Mouse (Mus musculus) heart, postnatal 0 days (tissue): ENCODE measurements at regions not wholly inside any gene's neighbourhood (a gene's known extent, or its start where the extent isn't known, plus 50 kb on each side); places are given as distances from the start of the nearest gene placed in this dataset.

Source experiments
- ATAC-seq: fragments of 200-750 bp; cut with Nextera tagmentation; 2 replicates; pipeline ENCODE4 v1.8.0; 2017; ENCODE audit warnings: low read depth, moderate number of reproducible peaks, moderate library complexity; ENCODE audit not compliant: insufficient read depth
- DNase-seq: peaks from one replicate; pipeline ENCODE4 v3.0.0-alpha.2; 2016; ENCODE audit warnings: low spot score
- H3K27ac ChIP-seq: fragments of 300-500 bp; sonication (generic); 2 replicates; pipeline ENCODE4 v1.5.1; 2014; ENCODE audit warnings: low read depth, mild to moderate bottlenecking
- H3K27me3 ChIP-seq: fragments of 300-500 bp; sonication (generic); 2 replicates; pipeline ENCODE4 v1.6.1; 2014; ENCODE audit warnings: low read length, mixed read lengths; ENCODE audit not compliant: control insufficient read depth, insufficient read depth
- H3K36me3 ChIP-seq: fragments of 300-500 bp; sonication (generic); replicated peaks from 2 replicates; pipeline ENCODE4 v1.6.1; 2014; ENCODE audit warnings: low read length, mixed read lengths; ENCODE audit not compliant: control insufficient read depth, insufficient read depth
- H3K4me1 ChIP-seq: fragments of 300-500 bp; sonication (generic); 2 replicates; pipeline ENCODE4 v1.6.1; 2014; ENCODE audit warnings: antibody characterized with exemption; ENCODE audit not compliant: control insufficient read depth, insufficient read depth
- H3K4me2 ChIP-seq: fragments of 300-500 bp; sonication (generic); 2 replicates; pipeline ENCODE4 v1.6.1; 2014; ENCODE audit warnings: low read depth, mild to moderate bottlenecking, low read length, moderate library complexity
- H3K4me3 ChIP-seq: fragments of 300-500 bp; sonication (generic); 2 replicates; pipeline ENCODE4 v1.5.1; 2014; ENCODE audit warnings: low read depth, low read length
- H3K9ac ChIP-seq: fragments of 300-500 bp; sonication (generic); replicated peaks from 2 replicates; pipeline ENCODE4 v1.6.1; 2014; ENCODE audit warnings: low read depth, low read length, mixed read lengths
- H3K9me3 ChIP-seq: fragments of 300-500 bp; sonication (generic); replicated peaks from 2 replicates; pipeline ENCODE4 v1.6.1; 2016; ENCODE audit warnings: low read length; ENCODE audit not compliant: control insufficient read depth
- CTCF ChIP-seq: IDR thresholded peaks from 2 replicates; pipeline ENCODE4 v1.5.1; 2016; ENCODE audit warnings: antibody characterized with exemption, control low read depth, low read depth
- EP300 ChIP-seq: IDR thresholded peaks from 2 replicates; pipeline ENCODE4 v1.6.1; 2016; ENCODE audit warnings: antibody characterized with exemption, low read depth
- WGBS: fragments of 180-500 bp; shearing (Covaris S2); extraction: QIAGEN DNeasy Blood & Tissue Kit; methylation state at CpG from one replicate; pipeline ENCODE4 v1.1.7; 2014; 5-methylcytosine and 5-hydroxymethylcytosine counted together

DNA sequence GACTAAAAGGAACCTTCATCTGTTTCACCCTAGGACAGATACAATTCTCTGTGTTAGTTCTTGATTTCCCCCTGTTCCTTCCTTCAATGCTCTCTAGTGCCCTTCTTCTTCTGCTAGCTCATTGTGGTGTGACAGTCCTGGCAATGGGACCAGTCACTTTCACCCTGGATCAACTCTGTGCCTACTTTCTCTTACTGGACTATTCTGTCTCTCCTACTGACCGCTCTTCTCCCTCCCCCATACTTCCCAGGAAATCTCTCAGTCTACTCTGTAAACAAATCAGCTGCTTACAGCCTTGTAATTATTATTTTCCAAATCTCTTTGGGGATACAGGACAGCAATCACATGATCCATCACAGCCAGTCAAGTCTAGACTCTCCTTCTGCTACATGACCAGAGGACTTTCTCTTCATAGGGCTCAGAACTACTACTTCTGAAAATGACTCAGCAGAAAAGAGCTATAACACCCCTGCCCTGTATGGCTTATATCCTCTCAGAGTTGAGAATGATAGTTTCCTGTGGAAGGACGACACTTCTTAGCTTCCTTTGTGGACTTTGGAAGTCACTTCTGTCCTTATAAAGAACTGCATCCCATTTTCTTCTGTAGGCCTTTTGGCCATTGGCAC is 86.8 kb upstream of the Adgra3 start:
- ATAC-seq (no peak), DNase-seq (no peak)
- Histone ChIP-seq H3K36me3 (no peaks in the 10 kb centered on the region), H3K4me2 (no peak overlapping the region), H3K4me3 (no peak overlapping the region), H3K9ac (no peak overlapping the region), H3K27ac (no peak overlapping the region), H3K27me3 (no peaks in the 10 kb centered on the region), H3K9me3 (no peaks in the 10 kb centered on the region), H3K4me1 (no peaks in the 10 kb centered on the region; the same call in 1 of the 2 replicates)
- 83% methylated on average over 2 of the region's 2 CpGs for WGBS
- no peak for TF ChIP-seq EP300
- TF ChIP-seq CTCF = no peak

DNA sequence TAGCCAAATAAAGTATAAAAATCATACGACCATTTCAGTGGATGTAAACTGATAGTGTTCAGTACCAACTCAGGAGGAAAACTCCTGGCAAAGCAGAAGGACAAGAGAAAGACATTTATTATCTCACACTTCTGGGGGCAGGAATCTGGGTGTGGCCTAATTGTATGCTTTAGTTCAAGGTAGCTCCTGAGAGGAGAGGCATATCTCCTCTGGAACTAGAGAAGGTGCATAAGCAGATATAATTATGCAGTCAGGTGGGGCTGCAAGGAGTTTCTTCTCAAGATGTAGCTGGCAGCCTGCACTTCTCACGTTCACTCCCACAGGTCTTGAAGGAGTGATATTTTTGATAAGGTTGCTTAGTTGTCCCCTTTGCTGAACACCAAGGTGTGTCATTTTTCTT is 71.4 kb upstream of the Adgra3 start:
- no peaks in the 10 kb centered on the region for H3K27me3 ChIP-seq
- 47% methylated on average over 2 of the region's 2 CpGs for WGBS
- H3K4me1 ChIP-seq = no peaks in the 10 kb centered on the region
- H3K4me2 ChIP-seq = no peak overlapping the region
- TF ChIP-seq EP300 (no peak), CTCF (no peak)
- H3K36me3 ChIP-seq = no peaks in the 10 kb centered on the region
- H3K4me3 ChIP-seq = no peak overlapping the region
- no peak for DNase-seq
- no peak overlapping the region for H3K9ac ChIP-seq
- H3K27ac ChIP-seq = no peak overlapping the region
- ATAC-seq = no peak
- H3K9me3 ChIP-seq = no peaks in the 10 kb centered on the region

DNA sequence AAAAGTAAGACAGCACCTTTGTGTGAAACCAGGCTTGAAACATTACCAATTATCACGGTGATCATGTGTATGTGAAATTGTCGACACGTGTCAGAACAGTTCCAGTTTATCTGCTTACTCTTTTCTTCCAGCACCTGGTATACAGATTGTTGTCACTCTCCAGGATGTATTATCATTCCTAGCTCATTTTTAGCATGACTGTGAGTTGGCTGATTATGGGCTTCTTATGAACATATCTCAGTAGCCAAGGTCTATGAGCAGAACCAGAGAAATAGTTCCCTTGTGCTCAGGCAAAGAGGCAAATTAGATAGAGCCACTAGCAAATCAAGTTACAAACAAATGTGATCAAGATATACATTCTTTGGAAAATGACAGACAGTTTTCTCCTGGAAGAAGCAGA is 70.2 kb upstream of the Adgra3 start:
- TF ChIP-seq CTCF (no peak), EP300 (no peak)
- no peaks in the 10 kb centered on the region for H3K36me3 ChIP-seq
- no peaks in the 10 kb centered on the region for H3K9me3 ChIP-seq
- H3K27me3 ChIP-seq = no peaks in the 10 kb centered on the region
- H3K9ac ChIP-seq = no peak overlapping the region
- no peak for DNase-seq
- no peak for ATAC-seq
- H3K4me1 ChIP-seq = no peaks in the 10 kb centered on the region
- WGBS = 72% methylated on average over 3 of the region's 3 CpGs
- no peak overlapping the region for H3K27ac ChIP-seq
- no peak overlapping the region for H3K4me3 ChIP-seq
- no peak overlapping the region for H3K4me2 ChIP-seq

DNA sequence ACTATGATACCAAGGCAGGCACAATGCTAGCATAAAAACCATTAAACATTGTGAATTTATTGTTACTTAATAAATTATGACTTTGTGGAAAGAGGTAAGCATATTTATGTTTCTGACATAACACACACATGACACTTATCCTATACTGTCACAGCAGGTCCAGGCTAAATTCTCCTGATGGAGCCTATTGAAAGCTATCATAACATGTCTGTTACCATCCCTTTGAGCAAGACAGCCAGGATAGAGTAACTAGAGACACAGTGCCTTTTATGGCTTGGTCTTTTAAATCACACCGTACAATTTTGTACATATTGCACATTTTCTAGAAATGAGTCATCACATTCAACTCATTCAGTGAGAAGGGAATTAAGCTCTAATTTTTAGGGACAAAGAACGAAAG is 67.8 kb upstream of the Adgra3 start:
- no peak for DNase-seq
- no peaks in the 10 kb centered on the region for H3K9me3 ChIP-seq
- 67% methylated on average over 2 of the region's 2 CpGs for WGBS
- no peaks in the 10 kb centered on the region for H3K4me1 ChIP-seq
- H3K4me2 ChIP-seq = no peak overlapping the region
- H3K27ac ChIP-seq = no peak overlapping the region
- H3K4me3 ChIP-seq = no peak overlapping the region
- no peak overlapping the region for H3K9ac ChIP-seq
- ATAC-seq = no peak
- H3K36me3 ChIP-seq = no peaks in the 10 kb centered on the region
- H3K27me3 ChIP-seq = no peaks in the 10 kb centered on the region
- TF ChIP-seq CTCF (no peak), EP300 (no peak)

DNA sequence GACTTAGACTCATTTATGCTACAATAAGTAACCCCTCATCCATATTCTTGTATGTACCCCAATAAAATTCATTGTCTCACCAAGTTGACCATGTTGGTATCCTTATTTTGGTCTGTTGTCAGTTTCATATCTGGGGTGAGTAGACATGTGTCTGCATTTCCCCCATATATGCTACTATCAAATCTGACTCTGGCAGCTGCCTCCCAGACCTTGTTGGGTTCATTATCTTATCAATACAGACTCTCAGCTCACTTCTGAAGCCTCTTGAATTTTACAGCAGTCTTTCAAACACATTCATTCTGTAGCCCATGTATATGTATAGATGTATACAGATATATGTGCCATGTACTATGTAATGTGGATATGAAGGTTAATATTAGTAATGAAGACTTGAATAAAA is 67.4 kb upstream of the Adgra3 start:
- Histone ChIP-seq H3K36me3 (no peaks in the 10 kb centered on the region), H3K27me3 (no peaks in the 10 kb centered on the region), H3K9ac (no peak overlapping the region), H3K27ac (no peak overlapping the region), H3K4me2 (no peak overlapping the region), H3K4me1 (no peaks in the 10 kb centered on the region), H3K9me3 (no peaks in the 10 kb centered on the region), H3K4me3 (no peak overlapping the region)
- TF ChIP-seq EP300 (no peak), CTCF (no peak)
- DNase-seq (no peak), ATAC-seq (no peak)

DNA sequence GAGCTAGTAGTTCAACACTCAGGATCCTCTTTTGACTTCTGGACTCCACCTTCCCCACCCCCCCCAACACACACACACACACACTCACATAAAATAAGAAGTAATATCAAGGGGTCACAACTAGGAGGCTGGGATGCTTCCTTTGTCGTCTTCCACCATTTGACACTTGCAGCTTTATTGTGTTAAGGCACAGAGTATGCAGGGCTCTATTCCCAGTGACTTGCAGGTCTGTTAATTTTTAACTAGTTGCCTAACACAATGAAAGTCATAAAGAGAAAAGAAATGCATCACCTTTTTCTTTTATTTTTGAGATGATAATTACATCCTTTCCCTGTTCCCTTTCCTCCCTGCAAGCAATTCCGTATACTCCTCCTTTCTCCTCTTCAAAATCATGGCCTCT is 66.9 kb upstream of the Adgra3 start:
- Histone ChIP-seq H3K36me3 (no peaks in the 10 kb centered on the region), H3K9me3 (no peaks in the 10 kb centered on the region), H3K4me2 (no peak overlapping the region), H3K9ac (no peak overlapping the region), H3K27me3 (no peaks in the 10 kb centered on the region), H3K4me1 (no peaks in the 10 kb centered on the region), H3K27ac (no peak overlapping the region), H3K4me3 (no peak overlapping the region)
- ATAC-seq (no peak), DNase-seq (no peak)
- WGBS = 78% methylated on average over 2 of the region's 2 CpGs
- no peak for TF ChIP-seq CTCF
- no peak for TF ChIP-seq EP300
